Mouse (Mus musculus): ENCODE data around the gene Milr1. TPM values are rescaled to one million over a fixed set of nuclear protein-coding genes. Genes with fewer than 3 reads are reported as not detected.

Milr1 gene
- polyA plus RNA-seq, 1 experiment from 2014 or later = 1.3 TPM

- WGBS = 91% methylated on average over 9 of the region's 9 CpGs
Observed at GRCm38 (mm10) chr11:106773061-106773460, 22.0 kb downstream of the Milr1 start.

GRCm38 (mm10) chr11:106776960-106777359 is 25.9 kb downstream of the Milr1 start:
- H3K36me3 ChIP-seq (ENCODE audit: control insufficient read depth, insufficient read depth, low read length) = peaks cover 4% of the 10 kb centered on the region; the same call in 1 of the 2 replicates

More at GRCm38 (mm10) chr11:106773061-106773460, 22.0 kb downstream of the Milr1 start:
- peaks cover 7% of the 10 kb centered on the region; the same call in 1 of the 2 replicates for H3K36me3 ChIP-seq (ENCODE audit: control insufficient read depth, insufficient read depth, low read length)
- no peak overlapping the region for H3K9ac ChIP-seq (ENCODE audit: low read length)
- ATAC-seq (replicated peaks; ENCODE audit: low FRiP score) (no peak), DNase-seq (ENCODE audit: low spot score) (no peak)
- no peaks in the 10 kb centered on the region for H3K27me3 ChIP-seq (ENCODE audit: control insufficient read depth, insufficient read depth, low read length)
- H3K4me1 ChIP-seq (replicated peaks; ENCODE audit: control insufficient read depth, insufficient read depth, low read length) = 0 out of 2 replicates have a peak, but pooled peaks cover 4% of the 10 kb centered on the region
- no peak overlapping the region for H3K4me3 ChIP-seq (ENCODE audit: low read depth, low read length)
- no peak overlapping the region for H3K27ac ChIP-seq (ENCODE audit: low read depth, low read length)
- no peak overlapping the region for H3K4me2 ChIP-seq (ENCODE audit: low read depth, low read length, severe bottlenecking)
- no peaks in the 10 kb centered on the region for H3K9me3 ChIP-seq (ENCODE audit: control insufficient read depth, low read length)

GRCm38 (mm10) chr11:106777395-106777794 is 26.4 kb downstream of the Milr1 start:
- H3K36me3 ChIP-seq (ENCODE audit: control insufficient read depth, insufficient read depth, low read length) = no peaks in the 10 kb centered on the region; the same call in 1 of the 2 replicates
- no peak for ATAC-seq (replicated peaks; ENCODE audit: low FRiP score)

More at GRCm38 (mm10) chr11:106776960-106777359, 25.9 kb downstream of the Milr1 start:
- H3K4me2 ChIP-seq (ENCODE audit: low read depth, low read length, severe bottlenecking) = no peak overlapping the region
- no peak overlapping the region for H3K27ac ChIP-seq (ENCODE audit: low read depth, low read length)
- no peak overlapping the region for H3K9ac ChIP-seq (ENCODE audit: low read length)
- no peaks in the 10 kb centered on the region for H3K27me3 ChIP-seq (ENCODE audit: control insufficient read depth, insufficient read depth, low read length)
- over 99% methylated on average over 4 of the region's 4 CpGs for WGBS
- DNase-seq (ENCODE audit: low spot score) (no peak), ATAC-seq (replicated peaks; ENCODE audit: low FRiP score) (no peak)
- 0 out of 2 replicates have a peak, but pooled peaks cover 5% of the 10 kb centered on the region for H3K4me1 ChIP-seq (replicated peaks; ENCODE audit: control insufficient read depth, insufficient read depth, low read length)
- H3K4me3 ChIP-seq (ENCODE audit: low read depth, low read length) = no peak overlapping the region
- no peaks in the 10 kb centered on the region for H3K9me3 ChIP-seq (ENCODE audit: control insufficient read depth, low read length)

GRCm38 (mm10) chr11:106778132-106778531 is 27.1 kb downstream of the Milr1 start:
- WGBS = 91% methylated on average over 7 of the region's 7 CpGs
- Histone ChIP-seq H3K4me2 (ENCODE audit: low read depth, low read length, severe bottlenecking) (no peak overlapping the region; the same call in 1 of the 2 replicates), H3K27ac (ENCODE audit: low read depth, low read length) (no peak overlapping the region), H3K4me1 (replicated peaks; ENCODE audit: control insufficient read depth, insufficient read depth, low read length) (0 out of 2 replicates have a peak, but pooled peaks cover 5% of the 10 kb centered on the region), H3K36me3 (ENCODE audit: control insufficient read depth, insufficient read depth, low read length) (peaks cover 4% of the 10 kb centered on the region), H3K27me3 (ENCODE audit: control insufficient read depth, insufficient read depth, low read length) (no peaks in the 10 kb centered on the region), H3K9me3 (ENCODE audit: control insufficient read depth, low read length) (no peaks in the 10 kb centered on the region), H3K9ac (ENCODE audit: low read length) (no peak overlapping the region), H3K4me3 (ENCODE audit: low read depth, low read length) (no peak overlapping the region)
- no peak for DNase-seq (ENCODE audit: low spot score)
- no peak for ATAC-seq (replicated peaks; ENCODE audit: low FRiP score)

More at GRCm38 (mm10) chr11:106777395-106777794, 26.4 kb downstream of the Milr1 start:
- H3K27ac ChIP-seq (ENCODE audit: low read depth, low read length) = no peak overlapping the region
- H3K4me2 ChIP-seq (ENCODE audit: low read depth, low read length, severe bottlenecking) = no peak overlapping the region
- H3K4me3 ChIP-seq (ENCODE audit: low read depth, low read length) = no peak overlapping the region
- no peak for DNase-seq (ENCODE audit: low spot score)
- H3K9me3 ChIP-seq (ENCODE audit: control insufficient read depth, low read length) = no peaks in the 10 kb centered on the region
- H3K27me3 ChIP-seq (ENCODE audit: control insufficient read depth, insufficient read depth, low read length) = no peaks in the 10 kb centered on the region
- H3K9ac ChIP-seq (ENCODE audit: low read length) = no peak overlapping the region
- 96% methylated on average over 3 of the region's 3 CpGs for WGBS
- 0 out of 2 replicates have a peak, but pooled peaks cover 5% of the 10 kb centered on the region for H3K4me1 ChIP-seq (replicated peaks; ENCODE audit: control insufficient read depth, insufficient read depth, low read length)

GRCm38 (mm10) chr11:106778589-106779387 is 27.8 kb downstream of the Milr1 start:
- 3% methylated on average over 39 of the region's 39 CpGs for WGBS
- peak overlapping the region; percentile 78 for H3K4me3 ChIP-seq (ENCODE audit: low read depth, low read length)
- no peaks in the 10 kb centered on the region for H3K9me3 ChIP-seq (ENCODE audit: control insufficient read depth, low read length)
- peak overlapping the region; percentile 88 for H3K27ac ChIP-seq (ENCODE audit: low read depth, low read length)
- peaks cover 9% of the 10 kb centered on the region for H3K36me3 ChIP-seq (ENCODE audit: control insufficient read depth, insufficient read depth, low read length)
- DNase-seq (ENCODE audit: low spot score) (no peak), ATAC-seq (replicated peaks; ENCODE audit: low FRiP score) (no peak)
- no peaks in the 10 kb centered on the region for H3K27me3 ChIP-seq (ENCODE audit: control insufficient read depth, insufficient read depth, low read length)
- peak overlapping the region; percentile 83 for H3K4me2 ChIP-seq (ENCODE audit: low read depth, low read length, severe bottlenecking)
- peak overlapping the region; percentile 91 for H3K9ac ChIP-seq (ENCODE audit: low read length)
- H3K4me1 ChIP-seq (replicated peaks; ENCODE audit: control insufficient read depth, insufficient read depth, low read length) = 0 out of 2 replicates have a peak, but pooled peaks cover 5% of the 10 kb centered on the region

GRCm38 (mm10) chr11:106779388-106780088 is 28.5 kb downstream of the Milr1 start, which contains the start of gene Polg2:
Polg2 (minus strand) TSS chr11:106779537.
- Histone ChIP-seq H3K4me1 (replicated peaks; ENCODE audit: control insufficient read depth, insufficient read depth, low read length) (0 out of 2 replicates have a peak, but pooled peaks cover 5% of the 10 kb centered on the region), H3K27me3 (ENCODE audit: control insufficient read depth, insufficient read depth, low read length) (no peaks in the 10 kb centered on the region), H3K27ac (ENCODE audit: low read depth, low read length) (peak within 1 kb of the TSS; percentile 88), H3K36me3 (ENCODE audit: control insufficient read depth, insufficient read depth, low read length) (peaks cover 14% of the 10 kb centered on the region), H3K4me2 (ENCODE audit: low read depth, low read length, severe bottlenecking) (peak within 1 kb of the TSS; percentile 83), H3K9me3 (ENCODE audit: control insufficient read depth, low read length) (no peaks in the 10 kb centered on the region), H3K9ac (ENCODE audit: low read length) (peak within 1 kb of the TSS; percentile 91), H3K4me3 (ENCODE audit: low read depth, low read length) (peak within 1 kb of the TSS; percentile 78)
- DNase-seq (ENCODE audit: low spot score) = peak; percentile 94
- ATAC-seq (replicated peaks; ENCODE audit: low FRiP score) = peak; percentile 98
- 3% methylated on average over 30 of the region's 30 CpGs for WGBS

GRCm38 (mm10) chr11:106780089-106780425 is 29.0 kb downstream of the Milr1 start:
- H3K9me3 ChIP-seq (ENCODE audit: control insufficient read depth, low read length) = no peaks in the 10 kb centered on the region
- no peak overlapping the region; the same call in 1 of the 2 replicates for H3K27ac ChIP-seq (ENCODE audit: low read depth, low read length)
- H3K4me2 ChIP-seq (ENCODE audit: low read depth, low read length, severe bottlenecking) = no peak overlapping the region; the same call in 1 of the 2 replicates
- H3K36me3 ChIP-seq (ENCODE audit: control insufficient read depth, insufficient read depth, low read length) = peaks cover 15% of the 10 kb centered on the region
- DNase-seq (ENCODE audit: low spot score) (no peak), ATAC-seq (replicated peaks; ENCODE audit: low FRiP score) (peak; percentile 20; the same call in 1 of the 2 replicates)
- H3K9ac ChIP-seq (ENCODE audit: low read length) = no peak overlapping the region
- H3K27me3 ChIP-seq (ENCODE audit: control insufficient read depth, insufficient read depth, low read length) = no peaks in the 10 kb centered on the region
- WGBS = 71% methylated on average over 4 of the region's 4 CpGs
- H3K4me3 ChIP-seq (ENCODE audit: low read depth, low read length) = no peak overlapping the region
- 0 out of 2 replicates have a peak, but pooled peaks cover 5% of the 10 kb centered on the region for H3K4me1 ChIP-seq (replicated peaks; ENCODE audit: control insufficient read depth, insufficient read depth, low read length)

GRCm38 (mm10) chr11:106780590-106781220 is 29.7 kb downstream of the Milr1 start:
- 0 out of 2 replicates have a peak, but pooled peaks cover 5% of the 10 kb centered on the region for H3K4me1 ChIP-seq (replicated peaks; ENCODE audit: control insufficient read depth, insufficient read depth, low read length)
- H3K27ac ChIP-seq (ENCODE audit: low read depth, low read length) = no peak overlapping the region
- no peak for ATAC-seq (replicated peaks; ENCODE audit: low FRiP score)
- H3K27me3 ChIP-seq (ENCODE audit: control insufficient read depth, insufficient read depth, low read length) = no peaks in the 10 kb centered on the region
- no peak overlapping the region for H3K4me2 ChIP-seq (ENCODE audit: low read depth, low read length, severe bottlenecking)
- no peak overlapping the region for H3K4me3 ChIP-seq (ENCODE audit: low read depth, low read length)
- H3K36me3 ChIP-seq (ENCODE audit: control insufficient read depth, insufficient read depth, low read length) = peaks cover 21% of the 10 kb centered on the region
- no peak overlapping the region for H3K9ac ChIP-seq (ENCODE audit: low read length)
- no peak for DNase-seq (ENCODE audit: low spot score)
- H3K9me3 ChIP-seq (ENCODE audit: control insufficient read depth, low read length) = no peaks in the 10 kb centered on the region
- 86% methylated on average over 6 of the region's 6 CpGs for WGBS
